Mouse (Mus musculus) liver, postnatal 0 days (tissue): ENCODE measurements around the gene Acvr2b.

Source experiments
- CTCF ChIP-seq: sonication (generic); IDR thresholded peaks from 2 replicates; pipeline ENCODE4 v1.5.1; 2016; ENCODE audit warnings: antibody characterized with exemption, low read depth
- EP300 ChIP-seq: IDR thresholded peaks from 2 replicates; pipeline ENCODE4 v1.6.1; 2016; ENCODE audit warnings: antibody characterized with exemption, low read depth, mild to moderate bottlenecking

GRCm38 (mm10) chr9:119355943-119356342 lies 46.0 kb upstream of the Acvr2b start:
- TF ChIP-seq CTCF (no peak), EP300 (no peak)
